Mouse (Mus musculus): ENCODE measurements around the gene Fcor. TPM values are rescaled to one million over a fixed set of nuclear protein-coding genes. Genes with fewer than 3 reads are reported as not detected.

The Fcor gene
- polyA plus RNA-seq (2012; rRNA removed), result 0.90 and 1.4 TPM in 2 replicates
- polyA plus RNA-seq (2014; fragmentation: Nextera tagmentation; extraction: Ambion mirVana), result 3.1 and 3.5 TPM in 2 replicates

GRCm38 (mm10) chr8:3671980-3672491 is at the start of gene Fcor:
Gene Fcor (minus strand): TSS chr8:3672362.
- no peaks in the 10 kb centered on the region for H3K9me3 ChIP-seq (ENCODE audit: control insufficient read depth, low read length)
- no peaks in the 10 kb centered on the region for H3K36me3 ChIP-seq (replicated peaks; ENCODE audit: control insufficient read depth, insufficient read depth, low read depth)
- H3K4me1 ChIP-seq (replicated peaks; ENCODE audit: control insufficient read depth in 2 of 2, insufficient read depth in 2 of 2, low read length in 1 of 2), result peaks cover under 1 to 5% of the 10 kb centered on the region in 2 experiments
- TF ChIP-seq EP300 (IDR thresholded peaks at IDR 0.05; ENCODE audit: low read depth), result no peak
- TF ChIP-seq CTCF (IDR thresholded peaks at IDR 0.05; ENCODE audit: low read depth), result peak; percentile 95
- H3K4me3 ChIP-seq (ENCODE audit: insufficient read depth in 1 of 2, low read depth in 2 of 2, low read length in 2 of 2), result peak within 1 kb of the TSS; percentile 53 to 81
- peak within 1 kb of the TSS; percentile 32 for H3K9ac ChIP-seq (replicated peaks)
- H3K27me3 ChIP-seq (ENCODE audit: control insufficient read depth, insufficient read depth, low read length), result no peaks in the 10 kb centered on the region
- DNase-seq (ENCODE audit: low read depth in 3 of 3, low spot score in 3 of 3), result peak in 2 of 3 experiments; percentile 39 to 43
- peak; percentile 50 for ATAC-seq (ENCODE audit: insufficient read depth)
- no peak within 1 kb of the TSS for H3K27ac ChIP-seq
- peak within 1 kb of the TSS; percentile 71 for H3K4me2 ChIP-seq (ENCODE audit: low read depth)
- under 1% methylated on average over 23 of the region's 23 CpGs for WGBS (ENCODE audit: insufficient replicate concordance)

GRCm38 (mm10) chr8:3721041-3721440 is 48.9 kb upstream of the Fcor start:
- no peak for DNase-seq (ENCODE audit: low read depth in 3 of 3, low spot score in 3 of 3)
- H3K4me3 ChIP-seq (ENCODE audit: insufficient read depth in 1 of 2, low read depth in 2 of 2, low read length in 2 of 2), result no peak overlapping the region

GRCm38 (mm10) chr8:3720551-3720950 is 48.4 kb upstream of the Fcor start, which contains the start of gene Clec4g:
Gene Clec4g (minus strand): TSS chr8:3720651.
- H3K27ac ChIP-seq, result no peak within 1 kb of the TSS
- no peaks in the 10 kb centered on the region for H3K27me3 ChIP-seq (ENCODE audit: control insufficient read depth, insufficient read depth, low read length)
- no peak within 1 kb of the TSS for H3K4me3 ChIP-seq (ENCODE audit: insufficient read depth in 1 of 2, low read depth in 2 of 2, low read length in 2 of 2)
- H3K4me1 ChIP-seq (replicated peaks; ENCODE audit: control insufficient read depth in 2 of 2, insufficient read depth in 2 of 2, low read length in 1 of 2), result peaks cover 0 to 12% of the 10 kb centered on the region in 2 experiments; a peak in 3 of 4 replicates
- no peaks in the 10 kb centered on the region for H3K9me3 ChIP-seq (ENCODE audit: control insufficient read depth, low read length)
- no peak for TF ChIP-seq CTCF (IDR thresholded peaks at IDR 0.05; ENCODE audit: low read depth)
- no peak for TF ChIP-seq EP300 (IDR thresholded peaks at IDR 0.05; ENCODE audit: low read depth)
- ATAC-seq (ENCODE audit: insufficient read depth) (no peak), DNase-seq (ENCODE audit: low read depth in 3 of 3, low spot score in 3 of 3) (no peak)
- no peak within 1 kb of the TSS for H3K4me2 ChIP-seq (ENCODE audit: low read depth)
- no peaks in the 10 kb centered on the region for H3K36me3 ChIP-seq (replicated peaks; ENCODE audit: control insufficient read depth, insufficient read depth, low read depth)
- H3K9ac ChIP-seq (replicated peaks), result no peak within 1 kb of the TSS
- 33% methylated on average over 5 of the region's 5 CpGs for WGBS (ENCODE audit: insufficient replicate concordance)

More at GRCm38 (mm10) chr8:3721041-3721440, 48.9 kb upstream of the Fcor start:
- Histone ChIP-seq H3K4me1 (replicated peaks; ENCODE audit: control insufficient read depth in 2 of 2, insufficient read depth in 2 of 2, low read length in 1 of 2) (peaks cover 0 to 12% of the 10 kb centered on the region in 2 experiments; a peak in 3 of 4 replicates), H3K4me2 (ENCODE audit: low read depth) (no peak overlapping the region), H3K36me3 (replicated peaks; ENCODE audit: control insufficient read depth, insufficient read depth, low read depth) (no peaks in the 10 kb centered on the region), H3K27ac (no peak overlapping the region), H3K27me3 (ENCODE audit: control insufficient read depth, insufficient read depth, low read length) (no peaks in the 10 kb centered on the region), H3K9ac (replicated peaks) (no peak overlapping the region), H3K9me3 (ENCODE audit: control insufficient read depth, low read length) (no peaks in the 10 kb centered on the region)
- TF ChIP-seq CTCF (IDR thresholded peaks at IDR 0.05; ENCODE audit: low read depth), result no peak
- no peak for TF ChIP-seq EP300 (IDR thresholded peaks at IDR 0.05; ENCODE audit: low read depth)
- ATAC-seq (ENCODE audit: insufficient read depth), result no peak
- 47% methylated on average over 1 of the region's 1 CpGs for WGBS (ENCODE audit: insufficient replicate concordance)

- WGBS (ENCODE audit: insufficient replicate concordance), result 9% methylated on average over 14 of the region's 14 CpGs
- DNase-seq (ENCODE audit: low read depth in 3 of 3, low spot score in 3 of 3), result peak in 2 of 3 experiments; percentile 29 to 39
- H3K4me1 ChIP-seq (replicated peaks; ENCODE audit: control insufficient read depth in 2 of 2, insufficient read depth in 2 of 2, low read length in 1 of 2), result peaks cover 0 to 5% of the 10 kb centered on the region in 2 experiments; a peak in 2 of 4 replicates
- peak; percentile 100 for TF ChIP-seq CTCF (IDR thresholded peaks at IDR 0.05; ENCODE audit: low read depth)
- TF ChIP-seq EP300 (IDR thresholded peaks at IDR 0.05; ENCODE audit: low read depth), result no peak
- no peak overlapping the region for H3K4me2 ChIP-seq (ENCODE audit: low read depth)
- no peaks in the 10 kb centered on the region for H3K36me3 ChIP-seq (replicated peaks; ENCODE audit: control insufficient read depth, insufficient read depth, low read depth)
- no peak overlapping the region for H3K9ac ChIP-seq (replicated peaks)
- no peaks in the 10 kb centered on the region for H3K27me3 ChIP-seq (ENCODE audit: control insufficient read depth, insufficient read depth, low read length)
- no peak overlapping the region for H3K4me3 ChIP-seq (ENCODE audit: insufficient read depth in 1 of 2, low read depth in 2 of 2, low read length in 2 of 2)
- peak; percentile 57 for ATAC-seq (ENCODE audit: insufficient read depth)
- H3K27ac ChIP-seq, result no peak overlapping the region
- H3K9me3 ChIP-seq (ENCODE audit: control insufficient read depth, low read length), result no peaks in the 10 kb centered on the region
Observed at GRCm38 (mm10) chr8:3718559-3718958, 46.4 kb upstream of the Fcor start.

- H3K9me3 ChIP-seq (ENCODE audit: control insufficient read depth, low read length), result no peaks in the 10 kb centered on the region
- no peaks in the 10 kb centered on the region for H3K36me3 ChIP-seq (replicated peaks; ENCODE audit: control insufficient read depth, insufficient read depth, low read depth)
- H3K9ac ChIP-seq (replicated peaks), result no peak overlapping the region
- peak; percentile 19; the same call in 1 of the 2 replicates for ATAC-seq (ENCODE audit: insufficient read depth)
- no peaks in the 10 kb centered on the region for H3K27me3 ChIP-seq (ENCODE audit: control insufficient read depth, insufficient read depth, low read length)
- H3K4me2 ChIP-seq (ENCODE audit: low read depth), result no peak overlapping the region
- no peak for TF ChIP-seq CTCF (IDR thresholded peaks at IDR 0.05; ENCODE audit: low read depth)
- TF ChIP-seq EP300 (IDR thresholded peaks at IDR 0.05; ENCODE audit: low read depth), result no peak
- DNase-seq (ENCODE audit: low read depth in 3 of 3, low spot score in 3 of 3), result no peak
- no peak overlapping the region for H3K4me3 ChIP-seq (ENCODE audit: insufficient read depth in 1 of 2, low read depth in 2 of 2, low read length in 2 of 2)
- no peak overlapping the region for H3K27ac ChIP-seq
- 0 out of 4 replicates have a peak, but pooled peaks cover 0 to under 1% of the 10 kb centered on the region in 2 experiments for H3K4me1 ChIP-seq (replicated peaks; ENCODE audit: control insufficient read depth in 2 of 2, insufficient read depth in 2 of 2, low read length in 1 of 2)
- 67% methylated on average over 12 of the region's 12 CpGs for WGBS (ENCODE audit: insufficient replicate concordance)
Observed at GRCm38 (mm10) chr8:3717321-3717954, 45.3 kb upstream of the Fcor start.
